Mouse (Mus musculus) stomach, postnatal 0 days (tissue): ENCODE results near the gene Bcl11a.

Experiments
- CTCF ChIP-seq: IDR thresholded peaks from 2 replicates; pipeline ENCODE4 v1.5.1; 2016; ENCODE audit warnings: antibody characterized with exemption, low read depth, mild to moderate bottlenecking, moderate library complexity
- EP300 ChIP-seq: optimal IDR thresholded peaks from 2 replicates; pipeline ENCODE3; 2016; ENCODE audit warnings: antibody characterized with exemption

- TF ChIP-seq CTCF, result peak; percentile 59
- TF ChIP-seq EP300, result no peak
These were observed 780 bp upstream of the Bcl11a start for GRCm38 (mm10) chr11:24076821-24077730.
